Mouse (Mus musculus) embryonic fibroblast, embryonic 13.5 days (primary cell): ENCODE data around the gene Pdcd2l.

Source experiments
- CTCF ChIP-seq: IDR thresholded peaks from 2 replicates; pipeline ENCODE4 v1.5.1; 2011; ENCODE audit warnings: mild to moderate bottlenecking, control low read depth, low read length, moderate library complexity, borderline replicate concordance; ENCODE audit not compliant: insufficient read depth
- POLR2A ChIP-seq: IDR thresholded peaks from 2 replicates; pipeline ENCODE4 v1.6.1; 2011; ENCODE audit warnings: low read depth, mild to moderate bottlenecking, control low read depth, low read length, moderate library complexity

DNA sequence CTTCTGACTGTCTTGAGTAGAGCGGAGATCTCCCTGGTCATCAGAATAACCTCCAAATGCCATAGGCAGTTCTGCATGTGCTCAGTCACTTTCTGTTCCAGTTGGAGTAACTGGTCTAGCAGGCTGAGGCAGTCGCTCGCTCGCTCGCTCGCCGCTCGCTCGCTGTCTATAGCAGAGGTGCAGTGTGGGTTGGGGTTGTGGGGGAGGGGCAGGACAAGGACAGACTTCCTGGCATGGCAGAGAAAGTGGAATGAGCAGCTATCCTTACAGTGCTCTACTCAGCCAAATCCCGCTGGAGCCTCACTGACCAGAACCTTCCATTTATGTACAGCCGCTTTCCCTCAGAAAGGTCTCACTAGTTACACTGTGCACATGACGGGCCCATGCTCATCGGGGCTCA lies 13.1 kb downstream of the Pdcd2l start:
- TF ChIP-seq CTCF (no peak), POLR2A (no peak)
